Mouse (Mus musculus) frontal cortex, adult 2 months (tissue): Measurements from ENCODE around the gene Zscan2. TPM values are rescaled to one million over a fixed set of nuclear protein-coding genes. Genes with fewer than 3 reads are reported as not detected.

Experiments used
- DNase-seq, 2 experiments: peaks; one replicate each; pipeline ENCODE4 v3.0.0; 2022; ENCODE audit warnings: low spot score in 1 of 2; ENCODE audit errors: extremely low spot score in 1 of 2
- polyA plus RNA-seq: library from polyadenylated mRNA; depleted of rRNA; stranded (reverse); fragments of >200 nt; gene quantifications from 2 replicates; pipeline ENCODE4 v1.2.3, GENCODE M21; 2012

Gene Zscan2
- polyA plus RNA-seq, 1 experiment = 12.0 TPM

GRCm38 (mm10) chr7:80875727-80876126, 15.0 kb downstream of the Zscan2 start:
- no peak for DNase-seq

DNA sequence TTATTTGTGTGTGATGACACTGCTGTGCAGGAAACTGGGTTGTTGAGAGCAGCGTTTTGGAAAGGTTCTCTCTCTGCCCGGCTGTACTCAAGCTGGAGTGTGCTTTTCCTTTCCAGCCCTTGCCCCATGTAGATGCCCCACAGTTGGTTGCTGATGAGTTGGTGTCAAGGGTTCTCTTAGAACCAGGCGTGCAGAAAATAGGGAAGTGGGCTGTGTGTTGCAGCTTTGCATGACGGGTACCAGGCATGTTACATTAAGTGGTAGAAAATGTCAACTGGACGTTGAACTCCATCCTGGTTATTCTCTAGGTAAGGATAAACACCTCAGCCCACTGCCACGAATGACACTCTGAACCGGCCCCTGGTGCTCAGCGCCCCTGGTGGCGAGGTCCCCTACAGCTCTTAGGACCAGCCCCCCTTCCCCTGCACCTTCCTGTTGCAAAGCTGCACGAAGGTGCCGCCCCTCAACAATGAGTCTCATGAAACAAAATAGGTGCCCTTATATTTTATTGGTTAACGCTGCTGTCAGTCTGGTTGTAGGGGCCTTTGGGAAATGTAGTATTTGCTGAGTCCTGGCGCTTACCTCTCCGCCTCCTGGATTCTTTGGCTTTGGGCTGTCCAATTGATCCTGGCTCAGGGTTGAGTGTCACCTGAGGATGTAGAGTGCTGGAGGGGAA, 22.2 kb downstream of the Zscan2 start:
- DNase-seq = peak; percentile 75 to 83

GRCm38 (mm10) chr7:80885666-80886065, 24.9 kb downstream of the Zscan2 start:
- no peak for DNase-seq

DNA sequence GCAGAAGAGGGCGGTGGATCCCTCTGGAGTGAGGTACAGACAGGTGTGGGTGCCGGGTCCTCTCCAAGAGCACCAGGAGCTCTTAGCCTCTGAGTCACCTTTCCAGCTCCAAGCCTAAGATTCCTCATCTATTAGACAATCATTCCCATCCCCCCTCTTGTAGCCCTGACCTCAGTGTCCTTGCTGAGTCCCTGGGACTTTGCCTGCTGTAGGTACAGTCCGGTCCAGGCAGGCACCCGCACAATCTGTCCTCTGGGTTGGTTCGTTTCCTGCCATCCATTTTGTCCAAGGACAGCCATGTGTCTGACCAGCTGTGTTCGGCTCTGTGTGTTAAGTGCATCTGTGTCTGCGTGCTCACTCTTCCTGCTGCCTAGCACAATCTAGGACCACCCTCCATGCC, 27.9 kb downstream of the Zscan2 start:
- DNase-seq = no peak

- peak in 1 of 2 experiments; percentile 62 for DNase-seq
Observed at GRCm38 (mm10) chr7:80889021-80889511, 28.3 kb downstream of the Zscan2 start.

- peak in 1 of 2 experiments; percentile 23 for DNase-seq
Observed at GRCm38 (mm10) chr7:80889841-80890241, 29.1 kb downstream of the Zscan2 start.

DNA sequence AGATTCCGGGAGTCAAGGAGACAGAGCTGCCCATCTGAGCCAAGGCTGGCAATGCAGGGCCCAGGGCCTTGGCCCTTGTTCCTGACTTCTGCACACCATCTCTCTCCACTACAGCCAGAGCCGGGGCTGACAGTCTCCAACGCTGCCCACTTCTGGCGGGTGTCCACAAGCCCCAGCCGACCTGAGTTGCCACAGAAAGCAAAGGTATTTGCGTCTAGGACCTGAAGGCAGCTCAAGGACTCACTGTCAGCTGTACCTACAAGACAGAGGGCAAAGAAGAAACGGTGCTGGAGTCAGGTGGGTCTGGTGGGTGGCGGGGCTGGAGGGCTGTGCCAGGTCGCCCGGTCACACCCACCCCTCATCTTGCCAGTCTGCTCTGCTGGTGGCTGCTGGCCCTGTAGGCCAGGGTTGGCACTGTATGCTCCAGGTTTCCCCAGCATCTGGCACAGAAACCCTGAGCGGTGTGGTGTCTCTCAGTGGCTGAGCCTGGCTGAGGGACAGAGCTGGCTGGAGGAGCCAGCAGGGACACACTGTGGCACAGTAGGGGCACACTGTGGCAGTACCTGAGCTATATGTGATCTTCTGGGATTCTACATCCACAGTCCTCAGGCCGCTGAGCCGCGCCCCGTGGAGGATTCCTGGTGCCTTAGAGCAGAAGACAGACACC, 32.5 kb downstream of the Zscan2 start:
- DNase-seq = no peak

DNA sequence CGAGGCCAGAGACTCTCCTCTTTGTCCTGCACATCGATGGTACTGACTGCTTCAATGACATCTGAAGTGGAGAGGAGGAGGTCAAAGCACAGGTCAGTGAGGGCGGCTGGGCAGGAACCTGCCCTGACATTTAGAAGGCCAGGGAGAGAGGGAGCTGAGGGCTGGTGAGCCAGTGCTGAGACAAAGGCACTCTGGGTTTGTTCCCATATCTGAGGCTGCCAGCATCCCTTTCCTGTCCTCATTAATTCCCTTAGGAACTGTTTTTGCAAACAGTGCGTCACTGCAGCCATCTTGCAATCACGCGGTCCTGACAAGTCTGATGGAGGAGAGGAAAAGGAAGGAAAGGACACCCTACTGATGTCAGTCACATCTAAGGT, 33.0 kb downstream of the Zscan2 start:
- DNase-seq = no peak

- no peak for DNase-seq
Observed at GRCm38 (mm10) chr7:80894196-80894595, 33.5 kb downstream of the Zscan2 start.

GRCm38 (mm10) chr7:80894815-80895519, 34.2 kb downstream of the Zscan2 start:
- no peak for DNase-seq

DNA sequence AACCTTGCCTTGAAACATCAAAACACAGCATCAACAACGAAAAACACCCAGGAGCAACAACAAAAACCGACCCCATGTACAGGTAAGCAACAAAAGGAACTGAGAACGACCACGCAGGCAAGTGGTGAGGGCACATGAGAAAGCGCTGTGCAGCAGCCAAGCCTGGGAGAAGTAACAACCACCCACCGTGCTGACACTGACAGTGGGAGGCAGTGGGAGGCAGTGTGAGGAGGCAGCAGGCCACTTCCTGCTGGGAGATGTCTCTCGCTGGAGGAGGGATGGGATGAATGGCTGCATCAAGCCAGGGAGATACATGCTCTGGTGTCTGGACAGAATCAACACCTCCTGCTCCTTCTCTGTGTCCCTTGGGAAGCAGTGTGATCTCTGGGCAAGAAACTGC, 36.4 kb downstream of the Zscan2 start:
- DNase-seq = peak in 1 of 2 experiments; percentile 53

GRCm38 (mm10) chr7:80897721-80898120, 37.0 kb downstream of the Zscan2 start:
- DNase-seq = no peak

GRCm38 (mm10) chr7:80900944-80901501, 40.3 kb downstream of the Zscan2 start, which contains the start of gene Wdr73:
Gene Wdr73 (minus strand): TSS chr7:80901269.
- DNase-seq = peak; percentile 83 to 91

DNA sequence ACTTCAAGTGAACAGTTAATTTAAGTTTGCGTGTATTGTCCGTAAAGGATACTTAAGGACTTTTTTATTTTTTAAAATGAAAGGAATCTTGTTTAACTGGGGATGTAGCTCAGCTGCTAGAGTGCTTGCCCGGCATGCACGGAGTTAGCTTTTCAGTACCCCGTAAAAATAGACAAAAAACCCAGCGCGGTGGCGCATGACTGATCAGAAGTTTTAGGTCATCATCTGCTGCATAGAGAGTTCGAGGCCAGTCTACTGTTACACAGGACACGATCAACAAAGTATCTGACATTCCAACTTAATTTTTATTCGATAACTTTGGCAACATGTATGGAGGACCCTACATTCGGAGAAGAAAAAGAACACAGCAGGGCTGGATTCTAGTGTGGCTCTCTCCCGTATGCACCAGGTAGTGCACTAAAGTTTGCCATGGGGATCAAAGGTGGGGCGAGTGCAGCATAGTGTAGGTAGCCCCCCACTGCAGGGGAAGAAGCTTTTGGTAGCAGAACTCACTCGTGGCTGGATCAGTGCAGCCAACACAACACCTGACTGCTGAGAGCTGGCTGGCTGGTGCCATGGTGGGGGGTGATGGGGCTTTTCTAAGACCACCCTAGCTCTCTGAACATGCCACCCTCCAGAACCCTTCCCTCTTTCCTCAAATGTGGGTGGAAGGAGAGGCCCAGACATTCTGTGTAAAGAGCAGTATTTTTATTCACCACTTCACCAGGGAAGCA, 41.0 kb downstream of the Zscan2 start:
- DNase-seq = no peak

DNA sequence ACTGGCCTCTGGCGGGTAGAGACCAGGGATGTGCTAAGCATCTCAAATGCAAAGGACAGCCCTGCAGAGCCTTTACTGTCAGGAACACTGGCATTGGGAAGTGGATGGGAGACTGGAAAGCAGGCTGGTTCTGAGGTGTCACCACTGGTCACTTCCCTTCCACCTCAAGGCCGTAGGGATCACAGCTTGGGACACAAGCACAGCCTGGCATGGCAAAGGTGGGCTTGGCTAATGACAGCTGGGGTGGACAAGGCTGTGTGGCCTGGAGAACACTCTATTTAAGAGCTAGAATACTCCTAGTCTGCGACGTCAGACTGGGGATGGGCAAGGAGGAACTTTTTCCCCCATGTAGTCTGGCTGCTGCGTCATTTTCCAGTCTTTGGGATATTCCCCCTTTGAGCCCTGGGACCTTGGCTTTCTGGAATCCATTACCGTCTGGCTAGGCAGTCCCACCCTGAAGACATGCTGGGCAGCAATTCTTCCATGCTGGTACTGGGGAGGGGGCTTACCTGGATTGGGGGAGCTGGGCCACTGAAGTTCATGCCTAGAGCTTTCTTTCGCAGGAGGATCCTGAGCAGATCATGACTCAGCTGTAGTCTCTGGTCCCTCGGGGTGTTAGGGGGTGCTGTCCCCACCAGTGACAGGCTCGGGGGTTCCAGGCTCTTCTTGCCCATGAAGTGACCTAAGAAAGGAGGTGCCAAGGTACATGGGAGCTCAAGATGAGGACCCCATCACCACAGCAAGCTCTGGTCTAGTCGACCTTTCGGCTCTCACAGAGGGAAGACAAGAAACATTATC, 43.1 kb downstream of the Zscan2 start:
- no peak for DNase-seq

DNA sequence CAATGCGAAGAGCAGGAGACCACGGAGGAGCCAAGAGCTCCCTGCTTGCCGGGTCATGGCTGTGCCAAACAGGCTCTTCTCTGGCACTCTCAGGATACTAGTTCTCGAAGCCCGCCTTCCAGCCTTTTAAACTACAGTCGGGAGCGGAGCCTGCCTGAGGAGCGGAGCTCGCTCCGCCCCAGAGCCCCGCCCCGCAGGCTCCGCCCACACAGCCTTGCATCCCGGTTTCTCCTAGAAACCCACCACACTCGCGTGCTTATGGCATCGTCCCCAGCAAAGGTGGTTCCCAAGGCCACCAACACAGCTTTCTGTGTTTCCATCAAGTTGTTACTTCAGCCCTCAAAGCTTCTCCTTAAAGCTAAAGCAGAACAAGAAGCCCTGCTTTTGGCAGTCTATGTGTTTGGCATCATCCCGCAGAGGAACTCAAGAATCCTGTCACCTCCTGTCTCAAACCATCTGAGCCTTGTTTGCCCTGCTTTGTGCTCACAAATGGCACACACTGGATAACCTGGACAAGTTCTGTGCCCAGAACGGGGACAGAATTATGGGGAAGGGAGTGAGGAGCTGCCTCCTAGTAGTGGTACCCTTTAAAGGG, 44.3 kb downstream of the Zscan2 start, which contains the start of gene Nmb:
Nmb (minus strand) TSS at position 156 of the 595 bp plus-strand sequence.
- DNase-seq = peak in 1 of 2 experiments; percentile 62

DNA sequence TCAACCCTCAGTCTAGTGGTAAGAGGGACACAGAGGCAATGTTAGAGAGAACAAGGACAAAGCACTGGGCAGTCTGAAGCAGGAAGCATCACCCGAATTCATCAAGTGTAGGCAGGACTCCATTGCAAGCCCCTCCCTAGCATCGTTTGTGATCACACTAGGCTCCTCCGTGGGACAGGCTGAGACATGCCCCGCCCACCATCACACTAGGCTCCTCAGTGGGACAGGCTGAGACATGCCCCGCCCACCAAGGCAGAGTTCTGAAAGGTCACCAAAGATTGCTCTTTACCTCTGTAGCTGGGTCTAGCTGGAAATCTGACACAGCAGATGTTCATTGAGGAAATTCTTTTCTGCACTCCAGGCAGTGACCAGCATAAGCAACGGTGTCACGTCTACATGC, 50.3 kb downstream of the Zscan2 start:
- no peak for DNase-seq

- DNase-seq = no peak
Observed at GRCm38 (mm10) chr7:80912496-80912895, 51.8 kb downstream of the Zscan2 start.

DNA sequence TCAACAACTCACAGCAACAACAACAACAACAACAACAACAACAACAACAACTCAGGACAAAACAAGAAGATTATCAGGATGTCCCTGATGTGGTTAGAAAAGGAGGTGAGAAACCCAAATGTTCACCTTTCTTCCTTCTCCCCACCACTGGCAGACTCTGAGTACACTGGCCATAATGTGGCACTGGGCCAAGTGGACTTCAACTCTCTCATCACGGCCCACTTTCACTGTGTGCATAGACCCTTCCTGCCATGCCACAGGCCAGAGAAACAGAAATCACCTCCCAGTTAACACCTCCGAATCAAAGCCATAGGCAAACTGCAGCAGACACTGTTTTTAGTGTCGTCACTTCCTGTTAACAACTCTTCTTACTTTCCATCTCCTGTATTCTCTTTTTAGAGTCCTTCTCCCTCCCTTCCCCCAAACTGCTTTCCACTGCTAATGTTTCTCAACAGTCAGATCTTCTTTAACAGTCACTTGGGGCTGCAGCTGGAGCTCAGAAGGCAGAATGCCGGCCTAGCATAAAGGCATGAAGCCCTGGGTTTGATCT, 57.3 kb downstream of the Zscan2 start:
- DNase-seq = no peak
